Mouse (Mus musculus) spleen, adult 2 months (tissue): ENCODE results near the gene Rad51b.

Experiments used
- CTCF ChIP-seq: fragments of 200-500 bp; IDR thresholded peaks from 2 replicates; pipeline ENCODE4 v1.5.1; 2011; ENCODE audit warnings: mild to moderate bottlenecking, inconsistent platforms; ENCODE audit not compliant: insufficient read depth, insufficient read length, insufficient replicate concordance; ENCODE audit errors: extremely low read depth
- POLR2A ChIP-seq: fragments of 200-500 bp; IDR thresholded peaks from 2 replicates; pipeline ENCODE4 v1.6.1; 2011; ENCODE audit warnings: low read depth, low read length, inconsistent platforms

DNA sequence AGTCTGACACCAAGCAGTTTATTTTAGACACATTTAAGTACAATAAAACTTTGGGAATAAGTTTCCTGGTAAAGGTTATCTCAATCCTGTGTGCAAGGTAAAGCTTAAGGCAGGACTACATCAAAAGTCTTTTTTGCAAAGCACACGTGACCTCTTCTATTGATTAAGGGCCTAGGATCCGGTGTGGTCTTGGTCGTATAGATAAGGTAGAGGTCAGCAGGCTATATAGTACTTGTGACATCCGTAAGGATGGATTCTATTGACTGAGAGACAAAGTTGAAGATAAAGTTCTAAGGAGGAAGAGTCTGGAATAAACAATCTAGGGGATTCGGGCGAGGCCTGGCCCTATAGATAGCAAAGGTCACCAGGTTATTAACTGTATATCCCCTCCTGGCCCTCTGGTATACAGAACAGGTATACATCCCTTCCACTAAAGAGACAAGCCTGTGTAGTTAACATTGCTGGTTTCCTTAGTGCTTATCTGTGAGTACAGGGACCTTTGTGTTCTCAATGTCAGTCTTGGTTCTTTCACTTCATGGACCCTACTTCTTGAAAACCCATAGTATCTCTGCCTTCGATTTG, 471.8 kb downstream of the Rad51b start:
- TF ChIP-seq POLR2A (no peak), CTCF (no peak)
